Mouse (Mus musculus): ENCODE measurements around the gene Acot8.

- TF ChIP-seq CTCF (IDR thresholded peaks at IDR 0.05; ENCODE audit: extremely low read depth, insufficient read depth, insufficient read length, insufficient replicate concordance) (no peak), POLR2A (IDR thresholded peaks at IDR 0.05; ENCODE audit: low read depth, low read length) (no peak)
Measured at GRCm38 (mm10) chr2:164817206-164817605, 12.5 kb upstream of the Acot8 start.

Measured in spleen, adult 2 months (tissue).